Mouse (Mus musculus): ENCODE data around the gene Trim37.

Gene Trim37

GRCm38 (mm10) chr11:87126824-87127816, at the start of gene Trim37:
Trim37 (plus strand) TSS chr11:87127077.
- peak; percentile 82 for DNase-seq

- no peak for DNase-seq
Observed at GRCm38 (mm10) chr11:87083712-87084111, 43.2 kb upstream of the Trim37 start.

GRCm38 (mm10) chr11:87085461-87085860, 41.4 kb upstream of the Trim37 start:
- DNase-seq: no peak

GRCm38 (mm10) chr11:87086290-87086984, 40.4 kb upstream of the Trim37 start, which contains the start of gene Smg8:
Smg8 (minus strand) TSS chr11:87086774.
- peak; percentile 80 for DNase-seq

GRCm38 (mm10) chr11:87087142-87087541, 39.7 kb upstream of the Trim37 start:
- DNase-seq: no peak

- DNase-seq: no peak
Observed at GRCm38 (mm10) chr11:87108409-87108754, 18.5 kb upstream of the Trim37 start, which contains the start of gene Prr11. Prr11 (minus strand) TSS chr11:87108708.

GRCm38 (mm10) chr11:87108755-87109518, 17.9 kb upstream of the Trim37 start, which contains the start of gene Ska2:
Ska2 (plus strand) TSS chr11:87109234.
- peak; percentile 96 for DNase-seq

GRCm38 (mm10) chr11:87109519-87110171, 17.2 kb upstream of the Trim37 start:
- DNase-seq: no peak

- DNase-seq: no peak
Observed at GRCm38 (mm10) chr11:87110172-87110909, 16.5 kb upstream of the Trim37 start.

GRCm38 (mm10) chr11:87121864-87122263, 5.0 kb upstream of the Trim37 start:
- no peak for DNase-seq

- no peak for DNase-seq
Observed at GRCm38 (mm10) chr11:87125562-87125961, 1.3 kb upstream of the Trim37 start.

GRCm38 (mm10) chr11:87126281-87126823, 525 bp upstream of the Trim37 start:
- DNase-seq: no peak

- no peak for DNase-seq
Observed at GRCm38 (mm10) chr11:87136233-87136632, 9.4 kb downstream of the Trim37 start.

GRCm38 (mm10) chr11:87158012-87158411, 31.1 kb downstream of the Trim37 start:
- DNase-seq: no peak

- DNase-seq: no peak
Observed at GRCm38 (mm10) chr11:87162687-87163086, 35.8 kb downstream of the Trim37 start.

- DNase-seq: no peak
Observed at GRCm38 (mm10) chr11:87163751-87164150, 36.9 kb downstream of the Trim37 start.

- no peak for DNase-seq
Observed at GRCm38 (mm10) chr11:87173625-87174024, 46.7 kb downstream of the Trim37 start.

- no peak for DNase-seq
Observed at GRCm38 (mm10) chr11:87175031-87175430, 48.2 kb downstream of the Trim37 start.

GRCm38 (mm10) chr11:87212313-87212712, 85.4 kb downstream of the Trim37 start:
- no peak for DNase-seq

GRCm38 (mm10) chr11:87222686-87223085, 95.8 kb downstream of the Trim37 start:
- no peak for DNase-seq

GRCm38 (mm10) chr11:87227056-87227455, 100.2 kb downstream of the Trim37 start:
- peak; percentile 19 for DNase-seq

All from thymus, postnatal 25 days (tissue).